Mouse (Mus musculus) ovary, postnatal 14 days (tissue): ENCODE data around the gene Hist2h2be.
A peak's percentile ranks its signal among the peaks of the same experiment; 100 is the strongest.
"Not testable (repeated sequence)": the region's sequence is repeated elsewhere in the genome, so short reads cannot be mapped to it uniquely, and the experiment has no call there.

Source experiments
- DNase-seq: peaks from one replicate; pipeline ENCODE4 v3.0.0; 2022; ENCODE audit warnings: low spot score

The Hist2h2be gene

DNA sequence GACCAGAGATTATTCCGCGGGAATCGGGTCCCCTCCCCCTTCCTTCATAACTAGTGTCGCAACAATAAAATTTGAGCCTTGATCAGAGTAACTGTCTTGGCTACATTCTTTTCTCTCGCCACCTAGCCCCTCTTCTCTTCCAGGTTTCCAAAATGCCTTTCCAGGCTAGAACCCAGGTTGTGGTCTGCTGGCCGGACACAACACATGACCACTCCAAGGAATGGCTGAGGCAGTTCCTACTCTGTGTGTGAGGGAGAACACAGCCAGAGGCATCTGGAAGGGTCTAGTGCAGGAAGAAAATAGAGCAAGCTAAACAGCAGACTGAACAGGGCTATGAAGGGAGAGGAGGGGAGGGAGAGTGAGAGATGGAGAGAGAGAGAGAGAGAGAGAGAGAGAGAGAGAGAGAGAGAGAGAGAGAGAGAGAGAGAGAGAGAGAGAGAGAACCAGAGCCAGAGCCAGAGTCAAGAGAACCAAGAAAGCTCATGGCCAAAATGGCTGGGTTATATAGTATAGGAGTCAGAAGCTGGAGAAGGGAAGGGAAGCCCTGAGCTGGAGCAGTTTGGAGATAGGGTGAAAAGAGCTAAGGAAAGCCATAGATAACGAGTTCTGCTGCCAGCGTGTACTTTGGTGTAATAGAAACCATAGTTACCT lies 22.2 kb upstream of the Hist2h2be start:
- not testable (repeated sequence) for DNase-seq

DNA sequence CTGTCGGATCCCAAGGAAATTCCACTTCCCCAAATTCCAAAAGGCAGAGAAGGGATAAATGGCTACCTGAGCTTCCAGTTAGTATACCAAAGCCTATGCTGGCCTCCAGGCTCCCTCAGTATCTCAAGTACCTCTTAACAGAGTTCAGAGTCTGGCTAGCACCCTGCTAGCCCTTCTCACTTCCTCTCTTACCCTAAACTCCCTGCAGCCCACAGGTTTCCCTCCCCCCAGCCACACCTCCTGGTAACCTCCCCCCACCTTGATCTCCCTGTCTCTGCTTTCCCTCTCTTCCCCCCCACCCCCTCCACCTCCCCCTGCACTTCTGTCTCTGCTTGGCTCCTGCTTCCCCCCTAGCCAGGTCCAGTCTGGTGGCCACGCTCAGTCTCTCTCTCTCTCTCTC lies 21.2 kb upstream of the Hist2h2be start:
- no peak for DNase-seq

GRCm38 (mm10) chr3:96207819-96208218 lies 13.1 kb upstream of the Hist2h2be start:
- DNase-seq: no peak

DNA sequence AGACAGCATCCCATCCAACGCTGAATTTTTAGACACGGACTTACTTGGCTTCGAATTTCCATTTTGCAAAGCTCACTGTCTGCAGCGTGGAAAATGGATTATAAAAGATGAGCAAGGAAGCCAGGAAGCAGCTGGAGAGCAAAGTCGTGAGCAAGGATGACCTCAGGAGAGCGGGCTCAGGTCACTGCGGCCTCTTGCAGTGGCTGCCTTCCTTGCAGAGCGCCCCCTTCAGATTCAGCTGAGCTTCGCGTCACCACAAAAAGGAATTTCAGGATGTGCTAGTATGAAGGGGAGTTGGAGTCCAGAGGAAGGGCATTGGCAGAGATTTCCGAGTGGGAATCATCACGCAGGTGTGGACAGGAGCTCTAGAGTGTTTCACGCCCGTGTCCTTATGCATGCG lies 11.7 kb upstream of the Hist2h2be start:
- no peak for DNase-seq

DNA sequence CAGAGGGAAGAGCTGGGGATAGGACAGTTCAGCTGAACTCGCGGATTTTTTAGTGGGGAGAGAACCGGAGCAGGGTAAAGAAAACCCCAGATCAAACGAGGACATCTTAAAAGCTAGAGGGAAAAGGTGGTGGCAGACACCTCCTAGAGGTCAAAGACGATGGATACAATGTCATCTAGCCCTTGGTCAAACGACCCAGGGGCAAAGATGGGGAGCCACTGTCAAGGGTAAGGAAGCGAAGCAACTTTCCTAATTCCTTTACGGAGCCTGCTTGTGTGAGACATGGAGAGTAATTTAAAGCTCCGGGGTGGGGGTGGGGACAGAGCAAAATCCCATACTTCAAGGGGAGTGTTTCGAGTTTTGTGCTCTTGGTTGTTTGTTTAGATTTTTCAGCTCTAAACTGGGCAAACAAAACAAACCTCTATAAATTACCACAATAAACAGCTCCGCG lies 1.7 kb upstream of the Hist2h2be start:
- DNase-seq: no peak

GRCm38 (mm10) chr3:96219661-96220130 lies 1.2 kb upstream of the Hist2h2be start, which contains the start of the genes Bola1 and Hist2h2ab:
Gene Bola1, minus strand, starts transcription at chr3:96219709.
Gene Hist2h2ab, plus strand, starts transcription at chr3:96219865.
- DNase-seq: peak; percentile 63

DNA sequence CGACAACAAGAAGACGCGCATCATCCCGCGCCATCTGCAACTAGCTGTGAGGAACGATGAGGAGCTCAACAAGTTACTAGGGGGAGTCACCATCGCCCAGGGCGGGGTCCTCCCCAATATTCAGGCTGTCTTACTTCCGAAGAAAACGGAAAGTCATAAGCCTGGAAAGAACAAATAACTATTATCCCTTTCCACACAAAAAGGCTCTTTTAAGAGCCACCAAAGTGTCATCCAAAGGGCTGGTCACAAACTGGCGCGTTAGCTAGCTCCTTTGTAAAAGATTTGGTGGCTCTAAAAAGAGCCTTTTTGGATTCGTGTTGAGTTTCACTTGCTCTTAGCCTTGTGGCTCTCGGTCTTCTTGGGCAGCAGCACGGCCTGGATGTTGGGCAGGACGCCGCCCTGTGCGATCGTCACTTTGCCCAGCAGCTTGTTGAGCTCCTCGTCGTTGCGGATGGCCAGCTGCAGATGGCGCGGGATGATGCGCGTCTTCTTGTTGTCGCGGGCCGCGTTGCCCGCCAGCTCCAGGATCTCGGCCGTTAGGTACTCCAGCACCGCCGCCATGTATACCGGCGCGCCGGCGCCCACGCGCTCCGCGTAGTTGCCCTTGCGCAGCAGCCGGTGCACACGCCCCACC lies 671 bp upstream of the Hist2h2be start:
- peak; percentile 35 for DNase-seq

GRCm38 (mm10) chr3:96221640-96222038 lies 720 bp downstream of the Hist2h2be start:
- DNase-seq: no peak

GRCm38 (mm10) chr3:96222774-96223173 lies 1.9 kb downstream of the Hist2h2be start:
- no peak for DNase-seq

- no peak for DNase-seq
These were observed 4.5 kb downstream of the Hist2h2be start for GRCm38 (mm10) chr3:96225421-96225820.

- DNase-seq: no peak
These were observed 6.1 kb downstream of the Hist2h2be start for GRCm38 (mm10) chr3:96226695-96227648.

GRCm38 (mm10) chr3:96228828-96229227 lies 7.9 kb downstream of the Hist2h2be start:
- no peak for DNase-seq

- DNase-seq: no peak
These were observed 9.5 kb downstream of the Hist2h2be start for GRCm38 (mm10) chr3:96230404-96230803.

DNA sequence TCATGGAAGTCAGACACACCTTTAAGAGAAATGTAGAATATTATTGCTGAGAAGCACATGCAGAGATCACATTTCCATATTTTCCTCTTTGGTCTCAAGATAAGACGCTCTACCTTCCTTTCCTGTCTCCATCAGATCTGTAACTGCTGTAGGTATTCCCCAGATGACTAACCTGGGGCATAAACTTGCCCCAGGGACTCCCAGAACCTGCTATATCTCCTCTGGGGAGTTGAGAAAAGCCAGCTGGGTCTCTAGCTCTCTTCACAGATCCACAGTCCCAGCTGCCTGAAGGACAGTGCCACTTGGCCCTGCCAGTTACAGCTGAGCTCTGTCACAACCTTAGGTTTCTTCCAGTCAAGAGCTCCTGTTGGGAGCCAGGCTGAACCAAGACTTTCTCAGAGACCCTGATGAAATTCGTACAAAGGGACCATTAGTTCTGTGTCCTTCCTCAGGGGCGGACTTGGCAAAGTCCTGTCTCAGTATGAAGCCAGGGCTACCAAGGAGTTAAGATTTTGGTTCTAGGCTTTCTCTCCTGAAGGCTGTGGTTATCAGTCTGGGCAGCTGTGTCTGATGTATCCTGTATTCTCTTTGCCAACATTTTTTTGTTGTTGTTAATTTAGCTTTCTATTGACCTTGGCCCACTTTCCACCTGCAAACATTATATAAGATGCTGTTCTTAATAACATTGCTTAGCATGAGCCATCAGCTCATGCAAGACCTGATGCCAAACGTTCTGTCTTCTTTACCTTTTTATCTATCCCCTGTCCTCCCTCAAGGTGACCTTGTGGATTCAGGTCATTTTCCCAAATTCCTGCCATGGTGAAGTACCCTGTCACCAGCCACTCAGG lies 10.2 kb downstream of the Hist2h2be start:
- no peak for DNase-seq

GRCm38 (mm10) chr3:96231758-96232120 lies 10.8 kb downstream of the Hist2h2be start:
- DNase-seq: no peak

- no peak for DNase-seq
These were observed 14.0 kb downstream of the Hist2h2be start for GRCm38 (mm10) chr3:96234914-96235313.

- DNase-seq: no peak
These were observed 14.9 kb downstream of the Hist2h2be start for GRCm38 (mm10) chr3:96235836-96236235.

DNA sequence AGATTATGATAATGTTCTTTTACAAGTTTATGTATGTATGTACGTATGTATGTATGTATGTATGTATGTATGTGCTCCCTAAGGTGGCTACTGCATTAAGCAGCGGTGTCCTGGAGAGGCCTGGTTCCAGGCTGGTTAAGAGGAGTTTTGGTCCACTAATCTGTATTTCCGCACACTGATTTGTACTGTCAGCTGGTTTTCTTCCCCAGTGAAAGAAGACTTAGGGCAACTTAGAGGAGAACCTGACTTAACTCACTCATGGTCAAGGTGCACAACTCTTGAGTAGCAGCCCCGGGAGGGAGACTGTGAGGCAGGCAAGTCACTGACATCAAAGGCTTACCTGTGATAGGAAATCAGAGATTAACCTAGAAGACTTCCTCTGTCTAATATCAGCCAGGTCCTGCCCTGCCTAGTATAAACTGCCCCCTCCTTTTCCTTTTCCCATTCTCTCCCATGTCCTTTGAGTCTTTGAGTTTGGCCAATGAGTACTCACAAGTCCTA lies 16.0 kb downstream of the Hist2h2be start:
- no peak for DNase-seq

- DNase-seq: no peak
These were observed 16.5 kb downstream of the Hist2h2be start for GRCm38 (mm10) chr3:96237335-96237903.

- no peak for DNase-seq
These were observed 17.1 kb downstream of the Hist2h2be start for GRCm38 (mm10) chr3:96237904-96238511.
